Mouse (Mus musculus): ENCODE results near the gene Pnlip.

- TF ChIP-seq POLR2A (IDR thresholded peaks at IDR 0.05; ENCODE audit: control insufficient read depth, low read depth, low read length) (no peak), CTCF (IDR thresholded peaks at IDR 0.05; ENCODE audit: control insufficient read depth, insufficient read depth, insufficient replicate concordance, low read depth, low read length) (no peak)
Measured at GRCm38 (mm10) chr19:58625254-58625947, 26.9 kb upstream of the Pnlip start.
